In the genomic region with DNA sequence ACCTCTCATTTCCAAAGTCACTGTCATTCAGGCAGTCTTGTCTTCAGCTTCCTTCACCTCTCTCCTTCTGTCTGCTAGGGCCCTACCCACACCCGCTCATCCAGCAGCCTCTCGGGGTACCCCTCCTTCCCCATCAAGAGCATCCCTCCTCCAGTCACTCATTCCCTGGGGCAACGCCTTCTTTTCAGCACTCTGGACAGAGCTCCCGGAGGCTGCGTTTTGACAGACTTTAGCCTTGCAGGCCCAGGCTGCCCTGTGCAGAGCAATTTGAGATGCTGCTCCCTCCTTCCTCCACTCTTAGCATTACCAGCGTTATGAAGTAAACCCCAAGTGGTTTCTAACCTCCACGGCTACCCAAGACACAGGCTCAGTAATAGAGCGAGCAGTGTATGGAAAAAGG, we compare ENCODE assay signal across 9 mouse cellular contexts.
DNase-seq lines count a peak whose midpoint lies in the region; ATAC-seq and TF ChIP-seq lines count a peak whose summit lies in the region.
"Had no signal": no experiment of that assay in that cellular context is flagged by ENCODE, and none has a peak within 500 bp of the region (broad histone marks: within the 10 kb centered on the region; RNA-seq: fewer than 3 reads in every experiment).

No protein-coding gene starts in this region.

- H3K9me3 ChIP-seq in limb, embryonic 14.5 days (ENCODE audit: control insufficient read depth, low read length) = no peaks in the 10 kb centered on the region
- H3K9me3 ChIP-seq: embryonic facial prominence, embryonic 13.5 days; midbrain, embryonic 12.5 days had no signal

- TF ChIP-seq POLR2A in limb, embryonic 14.5 days (IDR thresholded peaks at IDR 0.05; ENCODE audit: borderline replicate concordance, extremely low read depth, insufficient read depth, insufficient read length) = no peak

- ATAC-seq in limb, embryonic 14.5 days (ENCODE audit: low FRiP score, low read depth) = no peak

- no peaks in the 10 kb centered on the region for H3K36me3 ChIP-seq in limb, embryonic 14.5 days (ENCODE audit: control insufficient read depth, insufficient read depth, low read length)
- H3K36me3 ChIP-seq: embryonic facial prominence, embryonic 13.5 days; midbrain, embryonic 12.5 days had no signal

- peak; percentile 29 for DNase-seq in WW6 (ENCODE audit: low read depth, low spot score)
- DNase-seq in adrenal gland, postnatal 36 days = peak; percentile 78 to 83
- peak; percentile 75 to 84 for DNase-seq in heart, postnatal 10 days
- DNase-seq in limb, embryonic 14.5 days (ENCODE audit: low spot score) = peak; percentile 80
- peak; percentile 70 for DNase-seq in neural tube, embryonic 10.5 days (ENCODE audit: extremely low spot score, low spot score)
- DNase-seq in urinary bladder, postnatal 36 days (ENCODE audit: low spot score in 2 of 2) = peak; percentile 30 to 48
- no peak for DNase-seq in spleen, postnatal 36 days (ENCODE audit: low spot score in 2 of 2)

- H3K27ac ChIP-seq in limb, embryonic 14.5 days (replicated peaks; ENCODE audit: low read depth, low read length) = no peak overlapping the region
- H3K27ac ChIP-seq: embryonic facial prominence, embryonic 13.5 days; midbrain, embryonic 12.5 days had no signal

- no peak overlapping the region for H3K4me2 ChIP-seq in limb, embryonic 14.5 days (replicated peaks; ENCODE audit: low read depth, low read length, severe bottlenecking)
- H3K4me2 ChIP-seq: embryonic facial prominence, embryonic 13.5 days; midbrain, embryonic 12.5 days had no signal

- H3K27me3 ChIP-seq in limb, embryonic 14.5 days (ENCODE audit: control insufficient read depth, insufficient read depth, low read length) = no peaks in the 10 kb centered on the region
- H3K27me3 ChIP-seq: embryonic facial prominence, embryonic 13.5 days had no signal

- no peaks in the 10 kb centered on the region for H3K4me1 ChIP-seq in limb, embryonic 14.5 days (ENCODE audit: control insufficient read depth, insufficient read depth, low read length)
- H3K4me1 ChIP-seq: embryonic facial prominence, embryonic 13.5 days had no signal

- WGBS in limb, embryonic 14.5 days = 10% methylated on average over 8 of the region's 8 CpGs

- no peak overlapping the region for H3K4me3 ChIP-seq in limb, embryonic 14.5 days (replicated peaks; ENCODE audit: low read length)
- H3K4me3 ChIP-seq: embryonic facial prominence, embryonic 13.5 days; midbrain, embryonic 12.5 days had no signal

- H3K9ac ChIP-seq in limb, embryonic 14.5 days (ENCODE audit: low read depth, low read length, severe bottlenecking) = no peak overlapping the region
- H3K9ac ChIP-seq: embryonic facial prominence, embryonic 13.5 days; midbrain, embryonic 12.5 days had no signal

- intact Hi-C loops in heart, postnatal 10 days (cut with DNase I) = no loop called here

Comparison
In these comparisons a context has a peak if more than half of its experiments do, and no peak if none do; other contexts are left out.
1. DNase-seq: peak in WW6 (single experiment), adrenal gland, postnatal 36 days (2 of 2), heart, postnatal 10 days (2 of 2), limb, embryonic 14.5 days (single experiment), neural tube, embryonic 10.5 days (single experiment) and urinary bladder, postnatal 36 days (2 of 2); none in spleen, postnatal 36 days (0 of 2).